Mouse (Mus musculus) ES-E14 (cell line): ENCODE results near the gene Hhip.

Experiments used
- CHD2 ChIP-seq: IDR thresholded peaks from 2 replicates; pipeline ENCODE4 v1.6.1; 2014; ENCODE audit warnings: mild to moderate bottlenecking, low read depth, low read length, inconsistent platforms
- HCFC1 ChIP-seq: IDR thresholded peaks from 2 replicates; pipeline ENCODE4 v1.6.1; 2012; ENCODE audit warnings: low read length, inconsistent platforms, borderline replicate concordance; ENCODE audit not compliant: insufficient read depth

DNA sequence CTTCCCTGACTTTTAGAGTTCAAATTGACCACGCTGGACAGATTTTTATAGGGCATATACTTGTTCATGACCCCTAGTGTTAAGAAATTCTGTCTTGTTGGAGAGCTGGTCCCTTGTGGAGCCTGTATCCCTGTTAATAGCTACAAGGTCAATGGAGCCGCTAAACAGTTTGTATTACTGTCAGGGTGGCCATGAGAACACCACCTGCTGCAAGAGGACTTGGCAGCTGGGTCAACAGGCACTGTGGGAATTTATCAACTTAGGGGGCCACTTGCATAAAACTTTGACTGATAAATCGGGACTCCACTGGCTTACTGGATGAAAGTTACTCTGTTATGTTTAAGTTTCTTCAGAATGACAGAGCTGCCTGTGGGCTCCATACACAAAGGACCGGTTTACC is 75.7 kb downstream of the Hhip start:
- TF ChIP-seq CHD2, result no peak
- TF ChIP-seq HCFC1, result no peak
